Mouse (Mus musculus): ENCODE results near the gene Ube2l6. TPM values are rescaled to one million over a fixed set of nuclear protein-coding genes. Genes with fewer than 3 reads are reported as not detected.

Ube2l6 gene
- polyA plus RNA-seq, 1 experiment from 2014 or later, result 67.7 TPM

- no peak overlapping the region for H3K9ac ChIP-seq (ENCODE audit: low read length)
- no peak overlapping the region for H3K27ac ChIP-seq (ENCODE audit: low read length)
- no peak overlapping the region for H3K4me3 ChIP-seq (replicated peaks; ENCODE audit: low read length)
- no peaks in the 10 kb centered on the region for H3K4me1 ChIP-seq (ENCODE audit: control insufficient read depth, insufficient read depth, low read length)
- no peaks in the 10 kb centered on the region for H3K9me3 ChIP-seq (replicated peaks; ENCODE audit: control insufficient read depth, low read length)
- H3K36me3 ChIP-seq (ENCODE audit: control insufficient read depth, insufficient read depth, low read length), result no peaks in the 10 kb centered on the region
- no peak for ATAC-seq (ENCODE audit: insufficient read depth, low FRiP score)
- no peak overlapping the region for H3K4me2 ChIP-seq (ENCODE audit: low read depth, low read length)
- H3K27me3 ChIP-seq (ENCODE audit: control insufficient read depth, insufficient read depth, low read length), result no peaks in the 10 kb centered on the region
- WGBS, result 50% methylated on average over 1 of the region's 1 CpGs
Measured at GRCm38 (mm10) chr2:84762818-84763217, 35.8 kb upstream of the Ube2l6 start.

GRCm38 (mm10) chr2:84770501-84770900 is 28.1 kb upstream of the Ube2l6 start:
- Histone ChIP-seq H3K4me2 (ENCODE audit: low read depth, low read length) (no peak overlapping the region), H3K4me3 (replicated peaks; ENCODE audit: low read length) (no peak overlapping the region), H3K9ac (ENCODE audit: low read length) (no peak overlapping the region), H3K27ac (ENCODE audit: low read length) (no peak overlapping the region), H3K4me1 (ENCODE audit: control insufficient read depth, insufficient read depth, low read length) (peaks cover 7% of the 10 kb centered on the region; the same call in 1 of the 2 replicates), H3K27me3 (ENCODE audit: control insufficient read depth, insufficient read depth, low read length) (no peaks in the 10 kb centered on the region), H3K9me3 (replicated peaks; ENCODE audit: control insufficient read depth, low read length) (no peaks in the 10 kb centered on the region), H3K36me3 (ENCODE audit: control insufficient read depth, insufficient read depth, low read length) (no peaks in the 10 kb centered on the region)
- WGBS, result 79% methylated on average over 6 of the region's 6 CpGs
- no peak for ATAC-seq (ENCODE audit: insufficient read depth, low FRiP score)

GRCm38 (mm10) chr2:84772454-84772853 is 26.2 kb upstream of the Ube2l6 start:
- Histone ChIP-seq H3K9me3 (replicated peaks; ENCODE audit: control insufficient read depth, low read length) (no peaks in the 10 kb centered on the region), H3K4me1 (ENCODE audit: control insufficient read depth, insufficient read depth, low read length) (peaks cover 8% of the 10 kb centered on the region; the same call in 1 of the 2 replicates), H3K27me3 (ENCODE audit: control insufficient read depth, insufficient read depth, low read length) (no peaks in the 10 kb centered on the region), H3K36me3 (ENCODE audit: control insufficient read depth, insufficient read depth, low read length) (no peaks in the 10 kb centered on the region), H3K4me2 (ENCODE audit: low read depth, low read length) (no peak overlapping the region), H3K9ac (ENCODE audit: low read length) (no peak overlapping the region), H3K4me3 (replicated peaks; ENCODE audit: low read length) (no peak overlapping the region), H3K27ac (ENCODE audit: low read length) (no peak overlapping the region)
- ATAC-seq (ENCODE audit: insufficient read depth, low FRiP score), result no peak
- WGBS, result 86% methylated on average over 4 of the region's 4 CpGs

GRCm38 (mm10) chr2:84773195-84773594 is 25.4 kb upstream of the Ube2l6 start:
- ATAC-seq (ENCODE audit: insufficient read depth, low FRiP score), result no peak
- 74% methylated on average over 5 of the region's 5 CpGs for WGBS
- no peak overlapping the region for H3K27ac ChIP-seq (ENCODE audit: low read length)

GRCm38 (mm10) chr2:84774751-84775150 is 23.9 kb upstream of the Ube2l6 start:
- Histone ChIP-seq H3K36me3 (ENCODE audit: control insufficient read depth, insufficient read depth, low read length) (no peaks in the 10 kb centered on the region), H3K9ac (ENCODE audit: low read length) (peak overlapping the region; percentile 71)
- WGBS, result 1% methylated on average over 15 of the region's 15 CpGs

More at GRCm38 (mm10) chr2:84773195-84773594, 25.4 kb upstream of the Ube2l6 start:
- H3K36me3 ChIP-seq (ENCODE audit: control insufficient read depth, insufficient read depth, low read length), result no peaks in the 10 kb centered on the region
- H3K4me1 ChIP-seq (ENCODE audit: control insufficient read depth, insufficient read depth, low read length), result peaks cover 8% of the 10 kb centered on the region; the same call in 1 of the 2 replicates
- H3K9me3 ChIP-seq (replicated peaks; ENCODE audit: control insufficient read depth, low read length), result no peaks in the 10 kb centered on the region
- no peak overlapping the region for H3K4me2 ChIP-seq (ENCODE audit: low read depth, low read length)
- H3K4me3 ChIP-seq (replicated peaks; ENCODE audit: low read length), result no peak overlapping the region
- no peak overlapping the region for H3K9ac ChIP-seq (ENCODE audit: low read length)
- no peaks in the 10 kb centered on the region for H3K27me3 ChIP-seq (ENCODE audit: control insufficient read depth, insufficient read depth, low read length)

GRCm38 (mm10) chr2:84775241-84775640 is 23.4 kb upstream of the Ube2l6 start, which contains the start of gene Serping1:
TSS of gene Serping1 (minus strand) at chr2:84775444.
- Histone ChIP-seq H3K4me2 (ENCODE audit: low read depth, low read length) (peak within 1 kb of the TSS; percentile 58), H3K9ac (ENCODE audit: low read length) (peak within 1 kb of the TSS; percentile 71), H3K27me3 (ENCODE audit: control insufficient read depth, insufficient read depth, low read length) (no peaks in the 10 kb centered on the region), H3K4me3 (replicated peaks; ENCODE audit: low read length) (peak within 1 kb of the TSS; percentile 43), H3K36me3 (ENCODE audit: control insufficient read depth, insufficient read depth, low read length) (no peaks in the 10 kb centered on the region), H3K4me1 (ENCODE audit: control insufficient read depth, insufficient read depth, low read length) (peaks cover 8% of the 10 kb centered on the region; the same call in 1 of the 2 replicates), H3K27ac (ENCODE audit: low read length) (peak within 1 kb of the TSS; percentile 74), H3K9me3 (replicated peaks; ENCODE audit: control insufficient read depth, low read length) (no peaks in the 10 kb centered on the region)
- WGBS, result 49% methylated on average over 9 of the region's 9 CpGs
- peak; percentile 30; the same call in 1 of the 2 replicates for ATAC-seq (ENCODE audit: insufficient read depth, low FRiP score)

More at GRCm38 (mm10) chr2:84774751-84775150, 23.9 kb upstream of the Ube2l6 start:
- H3K4me1 ChIP-seq (ENCODE audit: control insufficient read depth, insufficient read depth, low read length), result peaks cover 8% of the 10 kb centered on the region; the same call in 1 of the 2 replicates
- peak overlapping the region; percentile 58 for H3K4me2 ChIP-seq (ENCODE audit: low read depth, low read length)
- H3K27ac ChIP-seq (ENCODE audit: low read length), result peak overlapping the region; percentile 74
- H3K9me3 ChIP-seq (replicated peaks; ENCODE audit: control insufficient read depth, low read length), result no peaks in the 10 kb centered on the region
- H3K4me3 ChIP-seq (replicated peaks; ENCODE audit: low read length), result peak overlapping the region; percentile 43
- H3K27me3 ChIP-seq (ENCODE audit: control insufficient read depth, insufficient read depth, low read length), result no peaks in the 10 kb centered on the region
- peak; percentile 94 for ATAC-seq (ENCODE audit: insufficient read depth, low FRiP score)

GRCm38 (mm10) chr2:84775665-84776064 is 23.0 kb upstream of the Ube2l6 start:
- no peak overlapping the region for H3K4me3 ChIP-seq (replicated peaks; ENCODE audit: low read length)
- H3K4me1 ChIP-seq (ENCODE audit: control insufficient read depth, insufficient read depth, low read length), result peaks cover 8% of the 10 kb centered on the region; the same call in 1 of the 2 replicates
- ATAC-seq (ENCODE audit: insufficient read depth, low FRiP score), result no peak
- peak overlapping the region; percentile 74 for H3K27ac ChIP-seq (ENCODE audit: low read length)
- no peaks in the 10 kb centered on the region for H3K27me3 ChIP-seq (ENCODE audit: control insufficient read depth, insufficient read depth, low read length)
- H3K36me3 ChIP-seq (ENCODE audit: control insufficient read depth, insufficient read depth, low read length), result no peaks in the 10 kb centered on the region
- no peak overlapping the region for H3K9ac ChIP-seq (ENCODE audit: low read length)
- no peak overlapping the region for H3K4me2 ChIP-seq (ENCODE audit: low read depth, low read length)
- no peaks in the 10 kb centered on the region for H3K9me3 ChIP-seq (replicated peaks; ENCODE audit: control insufficient read depth, low read length)
- WGBS, result 63% methylated on average over 6 of the region's 6 CpGs

GRCm38 (mm10) chr2:84777706-84778105 is 20.9 kb upstream of the Ube2l6 start:
- no peak overlapping the region for H3K4me2 ChIP-seq (ENCODE audit: low read depth, low read length)

GRCm38 (mm10) chr2:84779210-84779609 is 19.4 kb upstream of the Ube2l6 start:
- no peak for ATAC-seq (ENCODE audit: insufficient read depth, low FRiP score)
- 56% methylated on average over 6 of the region's 6 CpGs for WGBS
- H3K9ac ChIP-seq (ENCODE audit: low read length), result no peak overlapping the region
- no peak overlapping the region for H3K4me2 ChIP-seq (ENCODE audit: low read depth, low read length)
- H3K27me3 ChIP-seq (ENCODE audit: control insufficient read depth, insufficient read depth, low read length), result no peaks in the 10 kb centered on the region
- no peaks in the 10 kb centered on the region for H3K9me3 ChIP-seq (replicated peaks; ENCODE audit: control insufficient read depth, low read length)
- H3K36me3 ChIP-seq (ENCODE audit: control insufficient read depth, insufficient read depth, low read length), result no peaks in the 10 kb centered on the region
- H3K27ac ChIP-seq (ENCODE audit: low read length), result no peak overlapping the region
- no peak overlapping the region for H3K4me3 ChIP-seq (replicated peaks; ENCODE audit: low read length)
- peaks cover 11% of the 10 kb centered on the region; the same call in 1 of the 2 replicates for H3K4me1 ChIP-seq (ENCODE audit: control insufficient read depth, insufficient read depth, low read length)

More at GRCm38 (mm10) chr2:84777706-84778105, 20.9 kb upstream of the Ube2l6 start:
- H3K27ac ChIP-seq (ENCODE audit: low read length), result no peak overlapping the region
- no peak overlapping the region for H3K4me3 ChIP-seq (replicated peaks; ENCODE audit: low read length)
- no peak for ATAC-seq (ENCODE audit: insufficient read depth, low FRiP score)
- 42% methylated on average over 3 of the region's 3 CpGs for WGBS
- H3K36me3 ChIP-seq (ENCODE audit: control insufficient read depth, insufficient read depth, low read length), result no peaks in the 10 kb centered on the region
- no peaks in the 10 kb centered on the region for H3K27me3 ChIP-seq (ENCODE audit: control insufficient read depth, insufficient read depth, low read length)
- no peaks in the 10 kb centered on the region for H3K9me3 ChIP-seq (replicated peaks; ENCODE audit: control insufficient read depth, low read length)
- H3K9ac ChIP-seq (ENCODE audit: low read length), result no peak overlapping the region
- peaks cover 8% of the 10 kb centered on the region; the same call in 1 of the 2 replicates for H3K4me1 ChIP-seq (ENCODE audit: control insufficient read depth, insufficient read depth, low read length)
